Mouse (Mus musculus) CH12.LX (cell line): Measurements from ENCODE around the gene Nabp1. TPM values are rescaled to one million over a fixed set of nuclear protein-coding genes. Genes with fewer than 3 reads are reported as not detected.

ENCODE experiments used
- DNase-seq: peaks from one replicate; pipeline ENCODE4 v3.0.0-alpha.2; 2013; ENCODE audit errors: extremely low read depth
- H3K27ac ChIP-seq: 2 replicates; pipeline ENCODE4 v1.5.1; 2012; ENCODE audit warnings: low read depth, mild to moderate bottlenecking, control low read depth, moderate library complexity; ENCODE audit not compliant: insufficient read depth
- H3K27me3 ChIP-seq: replicated peaks from 2 replicates; pipeline ENCODE3; 2012; ENCODE audit warnings: inconsistent platforms
- H3K36me3 ChIP-seq, 2 experiments: replicated peaks in 1 of 2; 2 replicates each; pipeline versions ENCODE3 to v1.6.1; 2012; ENCODE audit warnings: inconsistent platforms in 1 of 2, low read length in 1 of 2, mild to moderate bottlenecking in 1 of 2, mixed read lengths in 1 of 2, moderate library complexity in 1 of 2; ENCODE audit not compliant: control insufficient read depth in 1 of 2, insufficient read depth in 1 of 2
- H3K4me1 ChIP-seq, 2 experiments: 2 replicates each; pipeline ENCODE4 v1.6.1; 2012; ENCODE audit warnings: inconsistent platforms in 1 of 2, moderate library complexity in 1 of 2; ENCODE audit not compliant: insufficient read depth in 2 of 2, control insufficient read depth in 1 of 2
- H3K4me2 ChIP-seq: 2 replicates; pipeline ENCODE4 v1.6.1; 2012; ENCODE audit warnings: low read depth, mild to moderate bottlenecking, control low read depth; ENCODE audit not compliant: poor library complexity, insufficient read depth, severe bottlenecking
- H3K4me3 ChIP-seq, 3 experiments: fragments of 150-350 bp in 1 of 3; sonication (generic) in 1 of 3; replicated peaks in 1 of 3; 2 replicates each; pipeline versions ENCODE3 to v1.5.1; 2011 to 2012; ENCODE audit warnings: low read depth in 2 of 3, low read length in 2 of 3, mild to moderate bottlenecking in 2 of 3, moderate library complexity in 2 of 3, control low read depth in 1 of 3, improper control_type of control experiment in 1 of 3, inconsistent platforms in 1 of 3, mixed read lengths in 1 of 3; ENCODE audit not compliant: poor library complexity in 1 of 3
- H3K79me2 ChIP-seq: replicated peaks from 2 replicates; pipeline ENCODE4 v1.6.1; 2012; ENCODE audit warnings: mild to moderate bottlenecking, moderate library complexity; ENCODE audit not compliant: control insufficient read depth, poor library complexity, insufficient read depth, severe bottlenecking; ENCODE audit errors: extremely low read depth
- H3K9ac ChIP-seq: 2 replicates; pipeline ENCODE4 v1.6.1; 2012; ENCODE audit warnings: low read depth, mild to moderate bottlenecking, control low read depth, moderate library complexity; ENCODE audit not compliant: insufficient read depth
- H3K9me3 ChIP-seq: replicated peaks from 2 replicates; pipeline ENCODE3; 2012; ENCODE audit warnings: low read length, inconsistent platforms, mixed read lengths
- BHLHE40 ChIP-seq: IDR thresholded peaks from 2 replicates; pipeline ENCODE4 v1.6.1; 2011; ENCODE audit warnings: mild to moderate bottlenecking, low read depth, low read length, improper control_type of control experiment
- CHD1 ChIP-seq: IDR thresholded peaks from 2 replicates; pipeline ENCODE4 v1.6.1; 2012; ENCODE audit warnings: low read depth, low read length, improper control_type of control experiment, inconsistent platforms
- CTCF ChIP-seq, 2 experiments: IDR thresholded peaks in 1 of 2; conservative IDR thresholded peaks in 1 of 2; 2 replicates each; pipeline ENCODE4 v1.5.1; 2011 to 2012; ENCODE audit warnings: low read depth in 2 of 2, low read length in 2 of 2, improper control_type of control experiment in 1 of 2, inconsistent platforms in 1 of 2, mild to moderate bottlenecking in 1 of 2, moderate library complexity in 1 of 2
- ELF1 ChIP-seq: IDR thresholded peaks from 2 replicates; pipeline ENCODE4 v1.6.1; 2014; ENCODE audit warnings: low read depth, mild to moderate bottlenecking, inconsistent platforms, low read length, improper control_type of control experiment
- EP300 ChIP-seq: IDR thresholded peaks from 2 replicates; pipeline ENCODE4 v1.6.1; 2011; ENCODE audit warnings: low read length, improper control_type of control experiment
- ETS1 ChIP-seq: conservative IDR thresholded peaks from 2 replicates; pipeline ENCODE4 v1.6.1; 2012; ENCODE audit warnings: low read depth, mild to moderate bottlenecking, inconsistent platforms, low read length, improper control_type of control experiment, moderate library complexity
- GABPA ChIP-seq: IDR thresholded peaks from 2 replicates; pipeline ENCODE4 v1.6.1; 2012; ENCODE audit warnings: low read depth, low read length, improper control_type of control experiment, inconsistent platforms; ENCODE audit not compliant: insufficient replicate concordance
- HCFC1 ChIP-seq: IDR thresholded peaks from 2 replicates; pipeline ENCODE4 v1.6.1; 2012; ENCODE audit warnings: low read depth, mild to moderate bottlenecking, inconsistent platforms, low read length, improper control_type of control experiment
- IRF4 ChIP-seq: IDR thresholded peaks from 2 replicates; pipeline ENCODE4 v1.6.1; 2014; ENCODE audit warnings: low read depth, mild to moderate bottlenecking, inconsistent platforms, low read length, improper control_type of control experiment
- JUN ChIP-seq: IDR thresholded peaks from 2 replicates; pipeline ENCODE4 v1.6.1; 2011; ENCODE audit warnings: low read depth, mild to moderate bottlenecking, low read length, improper control_type of control experiment, moderate library complexity; ENCODE audit not compliant: insufficient read depth
- JUND ChIP-seq: conservative IDR thresholded peaks from 2 replicates; pipeline ENCODE4 v1.6.1; 2011; ENCODE audit warnings: low read depth, low read length, improper control_type of control experiment
- KAT2A ChIP-seq: IDR thresholded peaks from 2 replicates; pipeline ENCODE4 v1.6.1; 2012; ENCODE audit warnings: low read length, improper control_type of control experiment, inconsistent platforms; ENCODE audit not compliant: insufficient replicate concordance
- MAZ ChIP-seq: IDR thresholded peaks from 2 replicates; pipeline ENCODE4 v1.6.1; 2012; ENCODE audit warnings: low read depth, mild to moderate bottlenecking, inconsistent platforms, low read length, improper control_type of control experiment, moderate library complexity
- MEF2A ChIP-seq: IDR thresholded peaks from 2 replicates; pipeline ENCODE4 v1.6.1; 2014; ENCODE audit warnings: low read depth, mild to moderate bottlenecking, inconsistent platforms, low read length, improper control_type of control experiment, borderline replicate concordance
- MXI1 ChIP-seq: IDR thresholded peaks from 2 replicates; pipeline ENCODE4 v1.6.1; 2011; ENCODE audit warnings: mild to moderate bottlenecking, low read depth, low read length, improper control_type of control experiment
- MYC ChIP-seq: IDR thresholded peaks from 2 replicates; pipeline ENCODE4 v1.6.1; 2011; ENCODE audit warnings: low read depth, mild to moderate bottlenecking, improper control_type of control experiment, low read length
- NELFE ChIP-seq: IDR thresholded peaks from 2 replicates; pipeline ENCODE4 v1.6.1; 2011; ENCODE audit warnings: low read depth, low read length, improper control_type of control experiment
- PAX5 ChIP-seq: IDR thresholded peaks from 2 replicates; pipeline ENCODE4 v1.6.1; 2012; ENCODE audit warnings: low read length, inconsistent platforms, mixed read lengths
- POLR2A ChIP-seq: IDR thresholded peaks from 2 replicates; pipeline ENCODE4 v1.6.1; 2011; ENCODE audit warnings: low read depth, mild to moderate bottlenecking, improper control_type of control experiment, low read length
- RAD21 ChIP-seq: IDR thresholded peaks from 2 replicates; pipeline ENCODE4 v1.6.1; 2011; ENCODE audit warnings: low read depth, mild to moderate bottlenecking, low read length, improper control_type of control experiment, moderate library complexity
- RCOR1 ChIP-seq: conservative IDR thresholded peaks from 2 replicates; pipeline ENCODE4 v1.6.1; 2012; ENCODE audit warnings: low read depth, mild to moderate bottlenecking, inconsistent platforms, low read length, improper control_type of control experiment
- SIN3A ChIP-seq: IDR thresholded peaks from 2 replicates; pipeline ENCODE4 v1.6.1; 2012; ENCODE audit warnings: low read length, improper control_type of control experiment, inconsistent platforms
- TBP ChIP-seq: conservative IDR thresholded peaks from 2 replicates; pipeline ENCODE4 v1.6.1; 2011; ENCODE audit warnings: low read depth, low read length, improper control_type of control experiment
- USF1 ChIP-seq: IDR thresholded peaks from 2 replicates; pipeline ENCODE4 v1.6.1; 2014; ENCODE audit warnings: low read depth, mild to moderate bottlenecking, inconsistent platforms, low read length, improper control_type of control experiment
- USF2 ChIP-seq: conservative IDR thresholded peaks from 2 replicates; pipeline ENCODE4 v1.6.1; 2011; ENCODE audit warnings: low read depth, low read length, improper control_type of control experiment
- ZKSCAN1 ChIP-seq: IDR thresholded peaks from 2 replicates; pipeline ENCODE4 v1.6.1; 2012; ENCODE audit warnings: low read depth, inconsistent platforms, low read length, improper control_type of control experiment, borderline replicate concordance
- ZMIZ1 ChIP-seq: IDR thresholded peaks from 2 replicates; pipeline ENCODE4 v1.6.1; 2012; ENCODE audit warnings: low read depth, mild to moderate bottlenecking, inconsistent platforms, low read length, improper control_type of control experiment
- ZNF384 ChIP-seq: IDR thresholded peaks from 2 replicates; pipeline ENCODE4 v1.6.1; 2012; ENCODE audit warnings: low read depth, low read length, improper control_type of control experiment, inconsistent platforms
- dilution Hi-C: fragments of 300-500 bp; cut with MboI; formaldehyde crosslinking; loops from 2 replicates; pipeline ENCODE4 v1.14.3; 2020; ENCODE audit warnings: low sequenced_read_pairs; ENCODE audit not compliant: extremely low pct_unique_long_range_greater_than_20kb, extremely low pct_ligation_motif_present
- in situ Hi-C: fragments of 300-500 bp; cut with MboI; formaldehyde crosslinking; loops from 3 replicates; pipeline ENCODE4 v1.14.3; 2019; ENCODE audit warnings: low sequenced_read_pairs, low pct_ligation_motif_present, low pct_unique_long_range_greater_than_20kb, mixed read lengths
- polyA plus RNA-seq: library from polyadenylated mRNA; unstranded; fragments of >175 nt; gene quantifications from 2 replicates; pipeline ENCODE4 v1.2.1, GENCODE M21; 2012; ENCODE audit warnings: low read depth; ENCODE audit not compliant: insufficient read length
- total RNA-seq, 2 experiments: library from RNA; depleted of rRNA; stranded (reverse); fragments of 300-350 nt in 1 of 2; fragments of >200 nt in 1 of 2; gene quantifications; 2 replicates each; pipeline ENCODE4 v1.2.3; 2012 to 2014

The Nabp1 gene
- total and polyA plus RNA-seq, 3 experiments: 32.7 to 52.0 (median 33.7) TPM

DNA sequence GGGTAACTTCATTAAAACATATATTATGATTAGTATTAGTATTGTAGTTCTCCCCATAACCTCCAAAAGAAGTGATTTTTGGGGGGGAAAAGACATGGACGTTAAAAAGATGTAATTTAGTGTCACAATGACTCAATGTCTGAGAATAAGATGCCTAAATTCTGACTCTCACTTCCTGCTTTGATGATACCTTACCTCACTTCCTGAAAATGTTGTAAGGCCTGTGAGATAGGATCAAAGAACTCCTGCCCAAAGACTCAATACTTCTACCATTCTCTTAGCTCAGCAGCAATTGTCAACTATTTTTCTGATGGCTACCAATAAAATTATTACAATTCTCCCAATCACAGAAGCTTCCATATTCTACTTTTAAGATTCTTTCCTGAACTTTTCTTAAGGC is 1.8 kb downstream of the Nabp1 start:
- no peak overlapping the region for H3K27ac ChIP-seq
- H3K4me1 ChIP-seq: peaks cover 5 to 46% of the 10 kb centered on the region in 2 experiments; a peak in 3 of 4 replicates
- no peak overlapping the region; the same call in 1 of the 2 replicates for H3K4me2 ChIP-seq
- H3K36me3 ChIP-seq: peaks cover 12 to 26% of the 10 kb centered on the region in 2 experiments
- TF ChIP-seq GABPA (no peak), EP300 (peak; percentile 77), ETS1 (peak; percentile 62), USF2 (no peak), BHLHE40 (no peak), POLR2A (peak; percentile 40; the same call in 1 of the 2 replicates), NELFE (no peak), MEF2A (0 out of 2 replicates have a peak, but pooled peaks have one; percentile 25), ELF1 (peak; percentile 81), ZMIZ1 (no peak), KAT2A (no peak), IRF4 (peak; percentile 86), CTCF (conservative IDR thresholded peaks at IDR 0.05 in 1 of 2, IDR thresholded peaks at IDR 0.05 in 1 of 2; ENCODE audit: low read depth in 2 of 2, low read length in 2 of 2) (no peak), JUN (peak; percentile 79), SIN3A (peak; percentile 55; the same call in 1 of the 2 replicates), MAZ (no peak), ZKSCAN1 (no peak), MYC (no peak), CHD1 (no peak), HCFC1 (0 out of 2 replicates have a peak, but pooled peaks have one; percentile 14), PAX5 (no peak), TBP (no peak), MXI1 (peak; percentile 21; the same call in 1 of the 2 replicates), ZNF384 (no peak), RCOR1 (no peak), JUND (peak; percentile 82), RAD21 (no peak), USF1 (no peak)
- H3K4me3 ChIP-seq: peak overlapping the region in 2 of 3 experiments; percentile 65 to 70
- in situ Hi-C loops: loop anchor here (5.0 kb wide), 1 partner anchor 121 kb away; no protein-coding TSS in a partner anchor
- peak; percentile 61 for DNase-seq
- peaks cover 17% of the 10 kb centered on the region for H3K79me2 ChIP-seq
- H3K27me3 ChIP-seq: no peaks in the 10 kb centered on the region
- H3K9me3 ChIP-seq: no peaks in the 10 kb centered on the region
- H3K9ac ChIP-seq: peak overlapping the region; percentile 88; the same call in 1 of the 2 replicates
- dilution Hi-C loops: no loop called here
